Mouse (Mus musculus) hindbrain, embryonic 13.5 days (tissue): ENCODE measurements around the gene Marco. TPM values are rescaled to one million over a fixed set of nuclear protein-coding genes. Genes with fewer than 3 reads are reported as not detected.

ENCODE experiments used
- ATAC-seq: fragments of 200-750 bp; cut with Nextera tagmentation; 2 replicates; pipeline ENCODE4 v1.8.0; 2017; ENCODE audit warnings: moderate TSS enrichment; ENCODE audit not compliant: low FRiP score
- H3K27ac ChIP-seq: fragments of 300-500 bp; sonication (generic); 2 replicates; pipeline ENCODE4 v1.5.1; 2015; ENCODE audit warnings: inconsistent platforms, mild to moderate bottlenecking, moderate library complexity
- H3K27me3 ChIP-seq: fragments of 300-500 bp; sonication (generic); 2 replicates; pipeline ENCODE4 v1.6.1; 2015; ENCODE audit warnings: mild to moderate bottlenecking, inconsistent platforms
- H3K36me3 ChIP-seq: fragments of 300-500 bp; sonication (generic); 2 replicates; pipeline ENCODE4 v1.6.1; 2015; ENCODE audit warnings: mild to moderate bottlenecking, inconsistent platforms
- H3K4me1 ChIP-seq: fragments of 300-500 bp; sonication (generic); replicated peaks from 2 replicates; pipeline ENCODE4 v1.6.1; 2015; ENCODE audit warnings: inconsistent platforms
- H3K4me2 ChIP-seq: fragments of 300-500 bp; sonication (generic); 2 replicates; pipeline ENCODE4 v1.6.1; 2015; ENCODE audit warnings: inconsistent platforms, mild to moderate bottlenecking, moderate library complexity
- H3K4me3 ChIP-seq: fragments of 300-500 bp; sonication (generic); 2 replicates; pipeline ENCODE4 v1.5.1; 2015; ENCODE audit warnings: mild to moderate bottlenecking, inconsistent platforms
- H3K9ac ChIP-seq: fragments of 300-500 bp; sonication (generic); 2 replicates; pipeline ENCODE4 v1.6.1; 2015; ENCODE audit warnings: mild to moderate bottlenecking, inconsistent platforms
- H3K9me3 ChIP-seq: fragments of 300-500 bp; sonication (generic); 2 replicates; pipeline ENCODE4 v1.6.1; 2016; ENCODE audit warnings: inconsistent platforms
- WGBS: fragments of 180-500 bp; shearing (Covaris S2); methylation state at CpG from one replicate; pipeline ENCODE4 v1.1.7; 2015; 5-methylcytosine and 5-hydroxymethylcytosine counted together
- polyA plus RNA-seq: library from polyadenylated mRNA; unstranded; fragments of >200 nt; fragmentation: Nextera tagmentation; extraction: Ambion mirVana; gene quantifications from 2 replicates; pipeline ENCODE4 v1.2.1, GENCODE M21; 2015

Gene Marco
- polyA plus RNA-seq, 1 experiment from 2014 or later: 0.08 TPM

DNA sequence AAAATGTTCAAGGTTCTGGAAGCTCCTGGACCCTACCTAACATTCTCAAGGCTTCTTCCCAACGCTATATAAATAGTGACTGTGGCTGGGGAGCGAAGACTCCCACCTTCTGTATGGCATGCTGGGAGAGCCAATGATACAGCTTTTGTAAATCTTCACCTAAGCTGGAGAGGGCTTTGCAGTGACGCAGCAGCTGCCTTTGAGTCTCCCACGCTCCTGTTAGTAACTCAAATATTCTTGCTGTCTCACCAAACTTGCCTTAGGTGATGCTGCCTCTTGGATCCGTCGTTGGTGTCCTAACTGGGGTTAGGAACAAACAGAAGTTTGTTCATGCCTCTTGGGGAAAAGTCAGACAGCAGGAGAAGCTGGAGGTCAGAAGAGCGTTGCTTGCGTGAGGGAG lies 79.2 kb downstream of the Marco start:
- H3K4me2 ChIP-seq: no peak overlapping the region
- no peak overlapping the region for H3K9ac ChIP-seq
- H3K27me3 ChIP-seq: no peaks in the 10 kb centered on the region
- H3K27ac ChIP-seq: no peak overlapping the region
- no peak overlapping the region for H3K4me3 ChIP-seq
- no peaks in the 10 kb centered on the region for H3K36me3 ChIP-seq
- no peaks in the 10 kb centered on the region for H3K9me3 ChIP-seq
- 79% methylated on average over 8 of the region's 8 CpGs for WGBS
- peaks cover 5% of the 10 kb centered on the region; the same call in 1 of the 2 replicates for H3K4me1 ChIP-seq
- ATAC-seq: no peak

Other genes with a start within 250 kb of the Marco start
- gene Steap3, start 232.3 kb downstream of the Marco start, polyA plus RNA-seq: 1.9 and 2.2 TPM in 2 replicates
- gene C1ql2, start 164.4 kb downstream of the Marco start, polyA plus RNA-seq: 2.5 and 4.2 TPM in 2 replicates
- 4.0 and 7.8 TPM in 2 replicates for gene En1, start 97.4 kb upstream of the Marco start, polyA plus RNA-seq